Mouse (Mus musculus) lung, postnatal 0 days (tissue): ENCODE data around the gene Comt.

ENCODE experiments used
- CTCF ChIP-seq: IDR thresholded peaks from 2 replicates; pipeline ENCODE4 v1.5.1; 2016; ENCODE audit warnings: antibody characterized with exemption, mild to moderate bottlenecking
- EP300 ChIP-seq: IDR thresholded peaks from 2 replicates; pipeline ENCODE4 v1.6.1; 2016; ENCODE audit warnings: antibody characterized with exemption, mild to moderate bottlenecking, control low read depth

DNA sequence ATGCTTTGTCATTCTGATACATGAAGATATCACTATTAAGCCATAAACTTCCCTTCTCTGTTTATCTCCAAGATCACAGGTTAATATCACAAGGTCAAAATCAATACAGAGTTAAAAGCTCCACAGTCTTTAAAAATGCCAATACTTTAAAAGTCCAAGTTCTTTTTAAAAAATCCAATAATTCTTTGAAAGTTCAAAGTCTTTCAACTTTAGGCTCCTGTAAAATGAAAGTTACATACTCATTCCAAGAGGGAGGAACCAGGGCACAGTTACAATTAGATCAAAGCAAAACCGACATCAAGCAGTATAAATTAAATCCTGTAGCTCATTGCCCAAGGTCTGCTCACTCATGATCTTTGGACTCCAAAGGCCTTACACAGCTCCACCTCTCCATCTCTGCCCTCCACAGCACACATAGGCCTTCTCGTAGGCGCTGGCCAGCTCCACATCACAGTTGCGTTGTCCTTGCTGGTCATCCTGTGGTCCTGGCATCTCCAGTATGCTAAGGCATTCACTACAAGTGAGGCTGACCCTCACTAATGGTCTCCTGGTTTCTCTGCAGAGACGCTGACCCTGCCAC, 6.8 kb upstream of the Comt start:
- TF ChIP-seq CTCF = no peak
- no peak for TF ChIP-seq EP300
